Mouse (Mus musculus) layer of hippocampus, adult 11-12 months (tissue): Measurements from ENCODE around the gene Krt9.
A peak's percentile ranks its signal among the peaks of the same experiment; 100 is the strongest.

Experiments used
- DNase-seq: peaks from one replicate; pipeline ENCODE4 v3.0.0; 2022; ENCODE audit warnings: low spot score

The Krt9 gene

DNA sequence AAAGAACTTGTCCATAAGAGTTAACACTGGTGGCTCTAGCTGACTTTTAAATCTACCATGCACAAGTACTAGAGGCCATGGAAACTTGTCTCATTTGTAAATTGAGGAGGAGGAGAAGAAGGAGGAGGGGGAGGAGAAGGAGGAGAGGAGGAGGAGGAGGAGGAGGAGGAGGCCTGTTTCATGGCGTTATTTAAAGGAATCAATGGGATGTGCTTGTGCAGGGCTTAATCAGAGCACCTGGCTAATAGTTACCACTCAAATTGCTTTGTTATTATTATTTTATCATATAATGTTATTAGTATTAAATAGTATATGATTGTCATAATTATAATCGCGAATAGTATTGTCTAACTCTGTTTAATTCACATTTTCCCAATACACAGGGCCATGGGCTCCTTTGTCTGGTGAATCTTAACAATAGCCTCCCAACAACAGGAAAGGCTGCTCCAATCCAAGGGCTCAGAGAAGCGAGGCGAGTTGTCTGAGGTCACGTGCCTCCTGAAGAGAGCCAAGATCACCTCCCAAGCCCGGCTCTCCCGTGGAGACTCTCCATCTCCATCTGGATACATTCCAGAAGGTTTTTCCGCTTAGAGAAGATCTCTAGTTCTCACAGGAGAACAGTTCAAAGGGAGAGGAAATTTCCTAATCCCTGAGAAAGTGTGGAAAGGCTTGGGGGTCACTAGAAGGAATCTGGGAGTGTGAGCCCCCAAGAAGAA lies 44.3 kb downstream of the Krt9 start, which contains the start of gene Krt19:
Krt19 (minus strand) TSS at position 51 of the 716 bp plus-strand sequence.
- DNase-seq = no peak

DNA sequence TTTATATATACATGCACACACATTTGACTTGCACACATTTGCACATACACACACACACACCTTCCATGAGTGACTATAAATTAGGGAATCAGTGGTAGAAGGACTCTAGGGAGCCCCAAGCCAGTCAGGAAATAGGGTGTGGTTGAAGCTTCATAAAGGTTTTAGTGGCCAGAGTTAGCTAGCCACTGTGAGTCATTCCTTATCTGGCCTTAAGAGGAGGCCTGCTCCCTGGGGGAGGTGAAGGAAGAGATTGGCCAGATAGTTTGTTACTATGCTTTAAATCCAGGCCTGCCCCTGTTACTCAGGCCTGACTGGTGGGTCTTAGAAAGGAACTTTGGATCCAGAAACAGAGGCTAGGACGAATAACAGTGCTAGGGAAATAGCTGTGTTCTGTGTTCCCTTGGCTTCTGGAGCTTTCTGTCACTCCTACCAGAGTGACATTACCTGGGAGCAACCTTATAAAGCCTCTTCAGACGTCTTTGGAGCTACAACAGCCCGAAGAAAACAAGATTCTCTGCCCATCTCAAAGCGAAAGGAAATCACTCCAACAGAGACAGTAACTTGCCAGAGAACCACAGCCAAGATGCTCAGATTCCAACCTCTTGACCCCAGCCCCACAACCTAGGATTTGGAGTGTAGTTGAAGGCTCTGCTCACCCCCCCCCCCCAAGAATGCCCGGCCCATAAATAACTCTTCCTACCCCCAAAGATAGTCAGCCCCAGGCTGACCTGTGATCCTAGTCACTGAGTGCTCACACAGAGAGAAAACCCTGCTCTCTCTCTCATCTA lies 45.3 kb downstream of the Krt9 start:
- no peak for DNase-seq

DNA sequence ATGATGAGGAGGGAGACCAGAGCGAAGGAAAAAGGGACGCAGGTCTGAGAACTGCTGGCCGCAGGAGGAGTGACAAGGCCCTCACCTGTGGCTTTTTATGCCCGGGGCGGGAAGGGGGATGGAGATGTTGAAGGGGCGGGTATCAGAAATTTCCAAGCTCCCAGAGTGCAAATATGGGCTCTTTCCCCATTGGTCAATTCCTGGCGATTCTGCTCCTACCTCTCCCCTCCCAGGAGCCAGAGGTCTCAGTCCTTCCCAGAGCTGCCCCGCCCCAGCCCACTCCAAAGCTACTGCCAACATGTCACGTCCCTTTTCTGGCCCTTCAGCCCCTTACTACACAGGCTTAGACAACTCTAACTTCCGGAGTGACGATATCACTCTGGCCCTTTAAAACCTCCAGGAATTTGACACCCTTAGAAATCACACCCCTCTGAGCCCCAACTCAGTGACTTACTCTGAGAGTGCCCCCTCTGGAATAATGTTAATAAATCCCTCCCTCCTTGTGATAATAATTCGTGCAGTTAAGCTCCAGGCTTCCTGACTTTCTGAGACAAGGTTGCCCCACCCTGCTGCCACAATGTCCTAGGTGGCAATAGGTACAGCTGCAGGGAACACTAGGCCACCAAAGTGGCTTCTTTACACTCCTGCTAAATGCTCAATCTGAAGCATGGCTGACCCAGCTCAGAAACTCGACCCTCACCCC lies 47.0 kb downstream of the Krt9 start:
- DNase-seq = no peak

DNA sequence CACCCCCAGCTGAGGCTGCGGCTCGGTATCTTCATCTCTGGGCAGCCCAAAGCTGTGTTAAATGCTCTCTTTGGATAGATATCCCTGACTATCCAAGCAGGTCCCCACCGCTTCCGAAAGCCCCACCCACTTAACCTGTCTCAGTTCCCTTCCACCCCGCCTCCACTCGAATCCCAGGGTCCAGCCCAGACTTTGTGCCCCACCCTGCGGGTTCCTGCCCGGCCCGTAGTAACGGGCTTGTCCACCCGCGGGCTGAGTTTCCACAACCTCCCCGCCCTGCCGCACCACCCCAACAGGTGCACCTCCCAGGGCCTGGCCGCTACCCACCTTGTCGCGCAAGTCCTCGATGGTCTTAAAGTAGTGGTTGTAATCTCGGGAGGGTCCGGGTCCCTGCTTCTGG lies 47.9 kb downstream of the Krt9 start:
- no peak for DNase-seq

DNA sequence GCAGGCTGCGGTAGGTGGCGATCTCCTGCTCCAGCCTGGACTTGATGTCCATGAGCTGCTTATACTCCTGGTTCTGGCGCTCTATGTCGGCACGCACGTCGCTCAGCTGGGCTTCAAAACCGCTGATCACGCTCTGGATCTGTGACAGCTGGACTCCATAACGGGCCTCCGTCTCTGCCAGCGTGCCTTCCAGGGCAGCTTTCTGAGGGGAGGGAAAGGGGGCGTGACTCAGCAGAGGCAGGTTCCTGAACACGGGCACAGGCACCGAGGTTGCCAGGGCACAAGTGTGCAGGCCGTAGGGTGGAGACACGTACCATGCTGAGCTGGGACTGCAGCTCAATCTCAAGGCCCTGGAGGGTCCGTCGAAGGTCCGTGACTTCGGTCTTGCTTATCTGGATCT lies 52.1 kb downstream of the Krt9 start:
- DNase-seq = no peak

DNA sequence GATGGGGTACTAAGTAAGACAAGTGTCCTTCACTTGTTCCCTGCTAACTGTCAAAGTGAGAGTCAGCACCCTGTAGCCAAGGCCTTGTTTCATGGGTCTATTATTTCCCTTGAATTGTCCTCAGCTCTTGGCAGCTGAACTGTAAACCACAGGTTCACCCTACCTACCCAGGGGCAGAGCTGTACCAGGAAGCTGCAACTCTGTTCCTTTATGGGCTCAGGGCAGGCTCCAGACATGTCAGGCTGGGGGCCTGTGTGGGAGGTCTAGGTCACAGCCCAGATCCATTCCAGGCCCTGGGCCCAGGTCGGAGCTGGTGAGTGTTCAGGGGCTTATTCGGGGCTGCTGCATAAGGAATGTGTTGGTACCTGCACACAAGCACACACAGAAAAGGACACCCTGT lies 53.7 kb downstream of the Krt9 start:
- DNase-seq = no peak

DNA sequence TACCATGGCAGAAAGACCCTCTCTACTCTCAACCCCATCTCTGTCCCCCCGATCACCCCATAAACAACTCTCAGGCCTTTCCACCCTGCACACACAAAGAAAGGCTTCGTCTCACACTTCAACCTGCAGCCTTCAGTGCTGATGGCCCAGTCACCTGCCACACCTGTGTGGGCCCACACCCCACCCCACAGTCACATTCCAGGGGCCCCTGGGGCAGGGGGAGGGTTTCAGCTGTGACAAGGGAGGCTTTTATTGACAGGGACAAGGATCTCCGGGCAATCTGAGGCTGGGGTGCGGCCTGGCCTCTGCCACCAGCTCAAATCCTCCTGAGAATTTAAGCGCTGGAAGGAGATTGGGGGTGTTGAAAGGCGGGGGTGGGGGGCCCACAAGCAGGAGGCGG lies 54.2 kb downstream of the Krt9 start:
- no peak for DNase-seq

DNA sequence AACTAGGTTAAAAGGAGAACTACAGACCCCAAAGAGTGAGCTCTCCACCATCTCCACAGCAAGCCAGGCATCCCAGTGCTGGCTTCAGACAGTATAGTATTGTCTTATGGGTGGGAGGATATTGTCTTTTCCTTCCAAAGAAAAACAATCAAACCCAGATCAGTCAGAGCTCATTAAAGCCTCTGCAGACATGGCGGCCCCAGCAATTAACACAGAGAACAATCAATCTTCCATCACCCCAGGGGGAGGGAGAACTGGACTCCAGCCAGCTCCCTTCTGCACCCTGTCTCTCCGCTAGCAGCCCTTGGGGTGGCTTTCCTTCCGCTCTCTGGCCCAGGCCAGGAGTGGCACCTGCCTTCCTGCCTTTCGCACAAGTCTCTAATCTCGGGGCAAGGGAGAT lies 55.4 kb downstream of the Krt9 start:
- peak; percentile 5 for DNase-seq
